Mouse (Mus musculus) monocyte, adult 59 days (primary cell): Measurements from ENCODE around the gene Gm8897. TPM values are rescaled to one million over a fixed set of nuclear protein-coding genes. Genes with fewer than 3 reads are reported as not detected.

ENCODE experiments used
- total RNA-seq, 2 experiments: library from RNA; stranded (reverse); gene quantifications; one replicate each; pipeline ENCODE4 v1.2.4; 2023

The Gm8897 gene
- total RNA-seq, result not detected

GRCm38 (mm10) chr5:11416118-11416517, at the start of gene Gm8897:
Gene Gm8897 (plus strand): TSS chr5:11416418.

Other genes with a start within 250 kb of the Gm8897 start
- not detected for gene Gm5861, start 233.3 kb upstream of the Gm8897 start, total RNA-seq
- gene Gm8890, start 160.4 kb upstream of the Gm8897 start, total RNA-seq, result not detected
- not detected for gene Speer1, start 74.9 kb upstream of the Gm8897 start, total RNA-seq
- not detected for gene Gm8906, start 86.3 kb downstream of the Gm8897 start, total RNA-seq
- not detected for gene Gm6460, start 178.5 kb downstream of the Gm8897 start, total RNA-seq